Mouse (Mus musculus): ENCODE results near the gene Lilr4b. TPM values are rescaled to one million over a fixed set of nuclear protein-coding genes. Genes with fewer than 3 reads are reported as not detected.

Lilr4b gene
- polyA plus RNA-seq (2012; rRNA removed; ENCODE audit: low replicate concordance) = 7.5 and 17.2 TPM in 2 replicates

GRCm38 (mm10) chr10:51480397-51480796 is at the start of gene Lilr4b, which contains the start of gene Gm49339:
Lilr4b (plus strand) TSS chr10:51480632.
Gm49339 (plus strand) TSS chr10:51480612.

GRCm38 (mm10) chr10:51490691-51491090 is 10.3 kb downstream of the Lilr4b start, which contains the start of gene Lilrb4a:
Lilrb4a (plus strand) TSS chr10:51490956.

Other genes starting within 250 kb of the Lilr4b start
- gene Gm49339, start within 50 bp of the Lilr4b start, polyA plus RNA-seq (2012; rRNA removed; ENCODE audit: low replicate concordance) = 9.1 and 10.0 TPM in 2 replicates
- gene Lilrb4a, start 10.3 kb downstream of the Lilr4b start, polyA plus RNA-seq (2012; rRNA removed; ENCODE audit: low replicate concordance) = 6.5 and 11.4 TPM in 2 replicates
- not detected in 2 replicates for gene Fam162b, start 109.9 kb downstream of the Lilr4b start, polyA plus RNA-seq (2012; rRNA removed; ENCODE audit: low replicate concordance)
- gene Gprc6a, start 150.8 kb downstream of the Lilr4b start, polyA plus RNA-seq (2012; rRNA removed; ENCODE audit: low replicate concordance) = 0.06 TPM in 1 of 2 replicates, not detected in the other
- gene Rfx6, start 197.1 kb downstream of the Lilr4b start, polyA plus RNA-seq (2012; rRNA removed; ENCODE audit: low replicate concordance) = 0.10 TPM in 1 of 2 replicates, not detected in the other